Mouse (Mus musculus): Measurements from ENCODE around the gene Pax5. TPM values are rescaled to one million over a fixed set of nuclear protein-coding genes. Genes with fewer than 3 reads are reported as not detected.
"Not testable (repeated sequence)": the region's sequence is repeated elsewhere in the genome, so short reads cannot be mapped to it uniquely, and the experiment has no call there.

Pax5 gene
- polyA plus RNA-seq (2015; fragmentation: Nextera tagmentation; extraction: Ambion mirVana), result 9.7 and 10.4 TPM in 2 replicates

DNA sequence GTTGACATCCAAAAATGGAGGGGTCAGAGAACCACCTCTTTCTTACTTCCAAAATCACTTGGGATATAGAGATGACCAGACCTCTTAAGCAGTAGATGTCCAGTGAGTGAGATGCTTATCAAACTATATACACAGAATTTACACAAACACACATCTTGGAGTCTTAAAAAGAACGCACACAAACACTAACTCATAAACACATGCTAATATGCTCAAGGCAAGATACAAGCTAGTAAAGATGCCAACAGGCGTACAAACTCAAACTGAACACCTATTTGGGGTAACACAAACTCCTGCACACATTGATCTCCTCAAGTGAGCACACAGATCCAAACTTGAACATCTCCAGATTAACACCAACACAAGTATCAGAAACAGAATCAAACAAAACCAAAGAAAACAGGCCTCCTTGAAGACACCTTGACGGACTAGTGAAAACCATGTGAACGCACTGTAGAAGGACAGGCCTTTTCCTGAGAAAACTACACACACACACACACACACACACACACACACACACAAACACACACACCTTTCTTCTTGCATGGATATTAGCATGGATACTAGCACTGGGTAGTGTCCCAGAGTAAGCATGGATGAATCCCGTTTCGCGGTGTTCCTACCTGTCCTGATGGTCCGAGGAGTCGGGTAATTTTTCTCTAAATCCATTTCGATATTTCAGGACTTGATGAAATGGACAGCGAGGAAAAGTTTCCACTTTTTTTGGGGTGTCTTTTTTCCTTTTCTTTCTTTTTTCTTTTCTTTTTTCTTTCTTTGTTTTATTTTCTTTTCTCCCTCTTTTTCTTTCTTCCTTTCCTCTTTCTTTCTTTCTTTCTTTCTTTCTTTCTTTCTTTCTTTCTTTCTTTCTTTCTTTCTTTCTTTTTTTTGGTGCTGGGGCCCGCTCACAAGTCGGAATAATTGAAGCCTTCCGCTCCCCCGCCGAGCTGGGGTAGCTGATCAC, at the start of gene Pax5:
Gene Pax5 (minus strand): TSS at position 748 of the 961 bp plus-strand sequence.
- Histone ChIP-seq H3K4me2 (replicated peaks) (peak within 1 kb of the TSS; percentile 41), H3K27ac (peak within 1 kb of the TSS; percentile 69), H3K9ac (replicated peaks) (peak within 1 kb of the TSS; percentile 41; the same call in 1 of the 2 replicates), H3K27me3 (peaks cover 92% of the 10 kb centered on the region), H3K4me1 (replicated peaks) (peaks cover 30% of the 10 kb centered on the region), H3K36me3 (no peaks in the 10 kb centered on the region), H3K9me3 (no peaks in the 10 kb centered on the region), H3K4me3 (replicated peaks) (peak within 1 kb of the TSS; percentile 27)
- ATAC-seq, result no peak
- WGBS, result 22% methylated on average over 16 of the region's 16 CpGs

DNA sequence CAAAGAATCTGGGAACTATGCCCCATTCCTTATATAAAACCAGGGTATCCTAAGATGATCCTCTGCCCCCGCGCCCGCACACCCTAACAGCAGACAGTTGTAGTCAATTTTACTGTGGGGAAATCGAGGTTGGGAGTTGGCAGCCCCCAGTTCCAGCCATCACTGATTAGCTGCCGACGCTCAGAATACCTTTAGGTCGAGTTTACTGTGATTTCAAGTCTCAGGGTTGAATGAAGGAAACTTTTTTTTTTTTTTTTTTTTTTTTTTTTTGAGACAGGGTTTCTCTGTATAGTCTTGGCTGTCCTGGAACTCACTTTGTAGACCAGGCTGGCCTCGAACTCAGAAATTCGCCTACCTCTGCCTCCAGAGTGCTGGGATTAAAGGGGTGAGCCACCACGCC, 46.8 kb upstream of the Pax5 start:
- Histone ChIP-seq H3K4me2 (replicated peaks) (peak overlapping the region; percentile 70), H3K9ac (replicated peaks) (peak overlapping the region; percentile 93), H3K4me3 (replicated peaks) (peak overlapping the region; percentile 95), H3K4me1 (replicated peaks) (peaks cover 15% of the 10 kb centered on the region), H3K27ac (peak overlapping the region; percentile 92)
- not testable (repeated sequence) for H3K9me3 ChIP-seq, ATAC-seq, H3K36me3 ChIP-seq, H3K27me3 ChIP-seq
- WGBS, result 4% methylated on average over 10 of the region's 10 CpGs

DNA sequence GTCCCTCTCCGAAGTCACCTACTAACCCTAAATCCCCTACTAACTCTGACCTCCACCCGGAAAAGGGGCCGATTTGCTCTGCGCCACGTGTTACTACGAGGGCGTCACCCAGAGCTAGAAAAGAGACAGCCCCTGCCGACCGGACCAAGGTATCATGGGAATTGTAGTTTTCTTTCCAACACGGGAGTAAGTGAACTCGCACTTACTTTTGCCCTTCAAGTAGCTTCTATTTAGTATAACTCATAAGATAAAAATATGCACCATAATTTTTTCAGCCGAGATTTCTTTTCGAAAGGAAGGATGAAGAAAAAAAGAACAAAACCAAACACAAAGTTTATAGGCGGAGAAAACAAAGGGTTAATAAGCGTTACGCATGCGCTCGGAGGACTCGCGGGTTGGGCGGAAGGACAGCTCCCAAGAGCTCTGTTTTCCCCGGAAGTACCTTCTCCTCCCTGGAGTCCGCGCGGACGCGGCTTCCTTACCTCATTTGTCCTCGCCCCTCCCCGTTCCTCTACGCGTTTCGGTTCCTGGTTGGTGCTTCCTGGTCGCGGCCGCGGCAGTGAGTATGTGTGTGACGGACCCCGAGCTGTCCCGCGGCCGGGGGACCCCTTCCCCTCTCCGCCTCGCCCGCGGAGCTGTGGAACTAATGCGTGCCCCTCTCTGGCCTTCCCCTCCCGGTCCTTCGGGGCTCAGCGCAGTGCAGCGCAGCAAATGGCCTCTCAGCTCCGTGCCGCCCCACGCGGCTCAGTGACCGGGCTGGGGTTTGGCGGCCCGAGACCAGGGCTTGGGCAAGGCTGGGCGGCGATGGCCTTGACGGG, 46.1 kb upstream of the Pax5 start:
- Histone ChIP-seq H3K27ac (peak overlapping the region; percentile 92), H3K27me3 (peaks cover 7% of the 10 kb centered on the region), H3K9ac (replicated peaks) (peak overlapping the region; percentile 93), H3K36me3 (no peaks in the 10 kb centered on the region), H3K4me1 (replicated peaks) (peaks cover 15% of the 10 kb centered on the region), H3K4me2 (replicated peaks) (peak overlapping the region; percentile 70), H3K4me3 (replicated peaks) (peak overlapping the region; percentile 95), H3K9me3 (no peaks in the 10 kb centered on the region)
- peak; percentile 99 for ATAC-seq
- under 1% methylated on average over 60 of the region's 60 CpGs for WGBS

DNA sequence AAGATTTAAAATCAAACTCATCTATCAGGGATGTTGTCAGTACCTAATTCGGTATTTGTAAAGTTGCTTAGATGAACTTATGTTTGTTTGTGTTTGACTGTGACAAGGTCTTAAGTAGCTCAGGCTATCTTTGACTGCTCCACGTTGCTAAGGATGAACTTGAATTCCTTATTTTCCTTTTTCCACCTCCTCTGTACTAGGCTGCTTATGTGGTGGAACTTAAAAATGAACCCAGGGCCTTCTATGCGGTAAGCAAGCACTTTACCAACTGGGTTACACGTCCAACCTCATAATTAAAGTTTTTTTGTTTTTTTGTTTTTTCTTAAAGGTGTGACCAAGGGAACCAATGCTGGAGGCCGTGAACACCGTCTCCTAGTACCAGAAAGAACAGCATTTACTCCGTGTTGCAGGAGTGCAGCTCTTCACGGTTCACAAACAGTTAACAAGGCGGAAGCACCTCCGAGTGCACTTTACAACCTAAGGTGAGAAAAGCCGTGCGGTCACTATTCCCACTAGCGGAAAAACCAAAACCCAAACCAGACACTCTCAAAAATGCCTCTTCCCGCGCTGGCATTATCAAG, 45.4 kb upstream of the Pax5 start, which contains the start of gene Zcchc7:
Gene Zcchc7 (plus strand): TSS at position 325 of the 581 bp plus-strand sequence.
- peak within 1 kb of the TSS; percentile 70 for H3K4me2 ChIP-seq (replicated peaks)
- H3K27ac ChIP-seq, result peak within 1 kb of the TSS; percentile 92
- peak within 1 kb of the TSS; percentile 93 for H3K9ac ChIP-seq (replicated peaks)
- peak; percentile 51 for ATAC-seq
- H3K9me3 ChIP-seq, result no peaks in the 10 kb centered on the region
- WGBS, result 5% methylated on average over 15 of the region's 15 CpGs
- peak within 1 kb of the TSS; percentile 95 for H3K4me3 ChIP-seq (replicated peaks)
- H3K36me3 ChIP-seq, result no peaks in the 10 kb centered on the region
- peaks cover 15% of the 10 kb centered on the region for H3K4me1 ChIP-seq (replicated peaks)
- peaks cover 9% of the 10 kb centered on the region for H3K27me3 ChIP-seq

DNA sequence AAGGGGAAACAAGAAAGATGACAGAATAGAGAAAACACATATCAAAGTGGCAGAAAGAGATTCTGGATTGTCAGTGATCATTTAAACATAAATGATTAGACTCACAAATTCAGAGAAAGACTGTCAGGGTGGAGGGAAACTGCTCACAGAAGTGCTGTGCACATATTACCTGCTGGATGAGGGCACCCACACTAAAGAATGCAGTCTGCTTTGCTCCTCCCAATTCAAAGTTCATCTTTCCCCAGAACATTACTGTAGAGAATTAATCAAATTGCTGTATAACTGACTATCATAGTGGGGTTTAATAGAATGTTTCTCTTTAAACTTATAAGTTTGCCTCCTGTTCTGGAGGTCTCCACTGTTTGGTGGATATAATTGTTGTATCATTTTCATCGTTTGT, 30.2 kb upstream of the Pax5 start:
- no peak overlapping the region for H3K9ac ChIP-seq (replicated peaks)
- no peak overlapping the region for H3K4me3 ChIP-seq (replicated peaks)
- H3K4me1 ChIP-seq (replicated peaks), result no peaks in the 10 kb centered on the region
- WGBS, result 77% methylated on average over 1 of the region's 1 CpGs
- H3K36me3 ChIP-seq, result no peaks in the 10 kb centered on the region
- H3K27ac ChIP-seq, result no peak overlapping the region
- no peak overlapping the region for H3K4me2 ChIP-seq (replicated peaks)
- peaks cover 12% of the 10 kb centered on the region for H3K9me3 ChIP-seq
- H3K27me3 ChIP-seq, result peaks cover 43% of the 10 kb centered on the region
- no peak for ATAC-seq

DNA sequence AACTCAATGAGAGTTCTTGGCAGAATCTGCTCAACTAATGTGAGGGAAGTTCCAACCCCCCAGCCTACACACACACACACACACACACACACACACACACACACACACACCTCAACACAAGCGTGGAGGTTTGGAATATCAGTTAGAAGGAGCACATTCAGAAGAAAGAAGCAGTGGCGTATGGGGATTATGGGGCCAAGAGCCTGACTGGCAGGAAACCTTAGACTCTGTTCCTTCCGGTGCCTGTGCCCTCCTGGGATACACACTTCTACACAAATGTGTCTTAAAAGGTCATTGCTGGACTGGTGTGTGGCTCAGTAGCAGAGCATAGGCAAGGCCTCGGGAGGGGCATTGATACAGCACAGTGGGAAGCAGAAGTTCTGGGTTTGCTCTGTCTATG, 10.9 kb upstream of the Pax5 start:
- Histone ChIP-seq H3K27ac (no peak overlapping the region), H3K4me2 (replicated peaks) (no peak overlapping the region), H3K9ac (replicated peaks) (no peak overlapping the region), H3K36me3 (no peaks in the 10 kb centered on the region), H3K9me3 (no peaks in the 10 kb centered on the region), H3K27me3 (peaks cover 76% of the 10 kb centered on the region), H3K4me1 (replicated peaks) (no peaks in the 10 kb centered on the region), H3K4me3 (replicated peaks) (no peak overlapping the region)
- ATAC-seq, result no peak
- WGBS, result 88% methylated on average over 4 of the region's 4 CpGs

DNA sequence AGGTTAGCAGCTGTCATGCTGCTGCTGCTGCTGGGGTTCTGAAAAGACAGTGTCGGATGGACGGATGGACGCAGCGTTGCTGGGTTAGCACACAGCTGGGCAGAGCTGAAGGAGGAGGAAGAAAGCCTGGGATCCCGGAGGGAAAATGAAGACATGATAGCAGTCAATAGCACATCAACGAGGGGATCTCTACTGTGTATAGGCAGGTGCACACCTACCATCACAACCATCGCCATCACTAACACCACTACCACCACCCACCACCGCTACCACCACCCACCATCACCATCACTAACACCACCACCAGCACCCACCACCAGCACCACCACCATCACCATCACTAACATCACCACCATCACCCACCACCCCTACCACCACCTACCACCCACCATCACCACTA, 9.8 kb upstream of the Pax5 start:
- Histone ChIP-seq H3K27ac (no peak overlapping the region), H3K9me3 (no peaks in the 10 kb centered on the region), H3K4me2 (replicated peaks) (no peak overlapping the region), H3K9ac (replicated peaks) (no peak overlapping the region), H3K36me3 (no peaks in the 10 kb centered on the region), H3K4me1 (replicated peaks) (no peaks in the 10 kb centered on the region), H3K4me3 (replicated peaks) (no peak overlapping the region), H3K27me3 (peaks cover 74% of the 10 kb centered on the region)
- whole genome bisulfite sequencing, result 94% methylated on average over 8 of the region's 8 CpGs
- no peak for ATAC-seq

DNA sequence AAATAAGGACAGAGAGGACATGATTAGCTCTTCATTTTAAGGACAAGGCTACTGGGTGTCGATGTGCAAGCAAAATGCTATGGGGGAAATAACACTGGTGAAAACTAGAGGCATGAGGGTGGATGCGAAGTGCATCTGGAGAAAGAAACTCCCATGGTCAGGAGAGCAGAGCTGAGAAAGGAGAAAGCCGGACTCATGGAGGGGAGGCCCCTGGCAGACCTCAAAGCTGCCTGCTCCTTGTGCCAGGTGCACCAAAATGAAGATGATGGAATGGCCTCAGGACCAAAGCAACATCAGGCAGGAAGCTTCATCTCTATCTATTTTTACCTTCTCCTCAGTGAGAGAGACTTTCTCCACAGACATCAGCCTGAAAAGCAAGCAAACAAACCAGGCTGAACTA, 7.4 kb upstream of the Pax5 start:
- H3K27me3 ChIP-seq, result peaks cover 87% of the 10 kb centered on the region
- H3K27ac ChIP-seq, result no peak overlapping the region
- ATAC-seq, result no peak
- no peak overlapping the region for H3K4me3 ChIP-seq (replicated peaks)
- H3K4me2 ChIP-seq (replicated peaks), result no peak overlapping the region
- no peaks in the 10 kb centered on the region for H3K36me3 ChIP-seq
- WGBS, result 77% methylated on average over 3 of the region's 3 CpGs
- H3K4me1 ChIP-seq (replicated peaks), result peaks cover 17% of the 10 kb centered on the region
- H3K9ac ChIP-seq (replicated peaks), result no peak overlapping the region
- no peaks in the 10 kb centered on the region for H3K9me3 ChIP-seq

DNA sequence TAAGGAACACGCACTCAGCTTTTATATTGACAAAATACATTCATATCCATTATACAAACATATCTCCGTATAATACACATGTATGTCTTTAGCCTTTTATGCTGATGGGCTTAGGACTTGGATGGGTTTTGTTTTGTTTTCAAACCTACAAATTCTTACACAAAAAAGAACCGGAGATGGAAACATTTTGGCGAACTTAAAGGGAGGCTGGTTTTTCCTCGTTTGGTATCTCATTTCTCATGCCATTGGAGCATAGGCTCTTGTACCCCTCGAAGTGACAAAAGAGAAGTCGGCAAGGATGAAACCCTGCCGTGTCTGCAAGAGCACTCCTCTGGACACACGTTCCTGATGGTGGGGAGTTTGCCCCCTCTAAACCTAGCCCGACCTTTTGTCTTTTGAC, 6.1 kb upstream of the Pax5 start:
- H3K27ac ChIP-seq, result no peak overlapping the region
- no peak for ATAC-seq
- no peak overlapping the region for H3K4me2 ChIP-seq (replicated peaks)
- WGBS, result 2% methylated on average over 10 of the region's 10 CpGs
- peaks cover 26% of the 10 kb centered on the region for H3K4me1 ChIP-seq (replicated peaks)
- H3K36me3 ChIP-seq, result no peaks in the 10 kb centered on the region
- peaks cover 89% of the 10 kb centered on the region for H3K27me3 ChIP-seq
- no peak overlapping the region for H3K4me3 ChIP-seq (replicated peaks)
- H3K9me3 ChIP-seq, result no peaks in the 10 kb centered on the region
- no peak overlapping the region for H3K9ac ChIP-seq (replicated peaks)

DNA sequence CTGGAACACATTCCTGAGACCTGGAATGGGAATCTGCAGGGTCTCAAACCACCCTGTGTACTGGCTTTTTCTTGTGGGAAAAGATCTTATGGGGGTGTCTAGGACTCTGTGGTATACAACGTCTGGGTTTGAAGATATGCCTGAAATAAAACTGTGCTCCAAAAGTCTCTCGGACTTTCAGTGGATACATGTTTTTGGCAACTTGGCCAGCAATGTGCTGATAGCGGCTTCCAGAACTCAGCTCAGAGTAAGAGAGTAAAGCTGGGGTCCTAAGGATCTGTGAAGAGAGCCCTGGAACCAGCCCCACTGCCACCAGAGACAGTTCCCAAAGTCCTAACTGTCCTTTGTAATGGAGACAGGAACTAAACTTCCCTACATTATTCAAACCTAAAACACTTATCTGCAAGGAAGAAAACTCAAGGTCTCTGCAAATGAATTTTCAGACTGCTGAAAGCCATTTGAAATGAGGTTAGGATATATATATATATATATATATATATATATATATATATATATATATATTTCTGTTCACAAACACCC, 5.4 kb upstream of the Pax5 start:
- peak overlapping the region; percentile 8; the same call in 1 of the 2 replicates for H3K4me2 ChIP-seq (replicated peaks)
- H3K36me3 ChIP-seq, result no peaks in the 10 kb centered on the region
- WGBS, result 15% methylated on average over 3 of the region's 3 CpGs

DNA sequence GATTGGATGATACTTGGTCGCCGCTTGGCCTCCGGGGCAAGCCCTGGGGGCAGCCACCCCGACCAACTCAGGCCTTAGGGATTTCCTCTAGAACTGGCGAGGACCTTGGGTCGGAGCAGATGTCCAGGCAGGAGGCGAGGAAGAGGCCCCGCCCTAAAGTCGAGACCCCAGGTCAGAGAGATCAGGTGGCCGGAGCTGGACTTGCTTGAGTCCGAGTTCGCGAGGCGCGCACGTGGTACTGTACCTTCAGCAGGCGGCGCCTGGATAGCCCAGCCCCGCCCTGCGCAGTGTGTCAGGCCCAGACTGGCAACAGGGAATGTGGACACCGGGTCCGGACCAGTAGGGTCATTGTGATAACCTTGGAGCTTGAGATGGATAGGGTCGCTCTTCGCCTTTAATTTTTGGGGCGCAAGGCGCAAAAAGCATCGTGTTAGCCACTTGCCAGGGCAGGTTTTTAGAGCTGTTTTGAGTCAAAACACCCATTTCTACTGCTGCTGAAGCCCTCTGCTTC, 3.9 kb upstream of the Pax5 start:
- peaks cover 30% of the 10 kb centered on the region for H3K4me1 ChIP-seq (replicated peaks)
- ATAC-seq, result peak; percentile 60; the same call in 1 of the 2 replicates
- 2% methylated on average over 27 of the region's 27 CpGs for WGBS
- H3K9me3 ChIP-seq, result no peaks in the 10 kb centered on the region
- no peaks in the 10 kb centered on the region for H3K36me3 ChIP-seq
- peaks cover 86% of the 10 kb centered on the region for H3K27me3 ChIP-seq
- peak overlapping the region; percentile 70 for H3K27ac ChIP-seq
- peak overlapping the region; percentile 57 for H3K9ac ChIP-seq (replicated peaks)
- H3K4me2 ChIP-seq (replicated peaks), result peak overlapping the region; percentile 41
- H3K4me3 ChIP-seq (replicated peaks), result peak overlapping the region; percentile 27

More for the DNA sequence above, 5.4 kb upstream of the Pax5 start:
- no peak for ATAC-seq
- Histone ChIP-seq H3K9me3 (no peaks in the 10 kb centered on the region), H3K9ac (replicated peaks) (no peak overlapping the region), H3K4me3 (replicated peaks) (no peak overlapping the region), H3K4me1 (replicated peaks) (peaks cover 29% of the 10 kb centered on the region), H3K27me3 (peaks cover 89% of the 10 kb centered on the region), H3K27ac (no peak overlapping the region)
